Comparison of ENCODE assay signal across 8 mouse cellular contexts in the genomic region with DNA sequence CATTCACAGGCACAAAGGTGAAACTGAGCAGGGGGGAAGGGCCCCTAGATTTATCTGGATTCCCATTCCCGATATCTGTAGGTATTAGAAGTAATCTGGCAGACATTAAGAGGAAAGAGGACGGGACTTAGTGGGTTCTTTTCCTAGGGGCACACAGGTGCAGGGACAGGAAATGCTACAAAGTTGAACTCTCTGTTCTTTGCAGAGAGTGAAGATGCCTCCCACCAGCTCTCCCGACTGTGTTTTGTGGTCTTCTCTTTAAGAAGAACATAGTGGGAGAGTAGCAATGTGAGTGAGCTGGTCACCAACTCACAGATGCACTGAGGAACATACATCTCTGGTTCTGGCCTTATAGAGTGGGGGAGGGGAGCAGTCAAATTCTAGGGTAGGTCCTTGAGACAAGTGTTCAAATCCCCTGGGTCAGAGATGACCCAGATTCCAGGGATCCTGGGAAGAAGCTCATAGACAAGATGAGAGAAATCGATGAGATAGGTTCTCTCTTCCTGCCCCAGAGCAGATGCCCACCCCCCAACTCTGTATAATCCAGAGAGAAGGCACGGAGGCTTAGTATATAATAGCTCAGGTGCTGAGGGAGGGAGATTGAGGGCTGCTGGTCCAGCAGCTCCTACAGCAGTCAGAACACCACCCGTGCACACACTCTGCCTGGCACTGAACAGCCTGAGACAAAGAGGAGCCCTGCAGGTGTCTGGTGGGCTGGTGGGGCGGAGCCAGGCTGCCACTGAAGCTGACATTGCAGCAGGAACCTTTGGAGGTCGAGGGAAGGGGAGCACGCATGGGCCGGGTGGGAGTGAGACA. TPM values are rescaled to one million over a fixed set of nuclear protein-coding genes. Genes with fewer than 3 reads are reported as not detected.
DNase-seq lines count a peak whose midpoint lies in the region; ATAC-seq and TF ChIP-seq lines count a peak whose summit lies in the region.

No protein-coding gene starts in this region.

- no peaks in the 10 kb centered on the region for H3K9me3 ChIP-seq in heart, embryonic 15.5 days (replicated peaks)
- H3K9me3 ChIP-seq in hindbrain, postnatal 0 days (ENCODE audit: low read length) = no peaks in the 10 kb centered on the region

- no peak overlapping the region for H3K9ac ChIP-seq in heart, embryonic 15.5 days
- peak overlapping the region; percentile 88 for H3K9ac ChIP-seq in hindbrain, postnatal 0 days (replicated peaks; ENCODE audit: low read length)

- DNase-seq in heart, adult 18-20 months = no peak
- peak; percentile 67 for DNase-seq in hindbrain, postnatal 0 days (ENCODE audit: low spot score)
- DNase-seq in naive thymus-derived CD4-positive, alpha-beta T cell, adult 2 months (ENCODE audit: low read depth) = peak; percentile 46
- DNase-seq in adrenal gland, postnatal 36 days = no peak
- DNase-seq in adrenal gland, postnatal 10 days = no peak
- no peak for DNase-seq in layer of hippocampus, adult 18-20 months (ENCODE audit: low spot score in 2 of 2)

- peaks cover 4% of the 10 kb centered on the region; the same call in 1 of the 2 replicates for H3K27me3 ChIP-seq in heart, embryonic 15.5 days
- H3K27me3 ChIP-seq in hindbrain, postnatal 0 days (ENCODE audit: insufficient read depth, low read length) = no peaks in the 10 kb centered on the region

- no peak for ATAC-seq in heart, embryonic 15.5 days (replicated peaks; ENCODE audit: insufficient number of reproducible peaks, insufficient read depth, low FRiP score, low read depth)
- ATAC-seq in hindbrain, postnatal 0 days = 0 out of 2 replicates have a peak, but pooled peaks have one; percentile 1

- H3K4me1 ChIP-seq in heart, embryonic 15.5 days (replicated peaks) = peaks cover 81% of the 10 kb centered on the region
- peaks cover 2% of the 10 kb centered on the region; the same call in 1 of the 2 replicates for H3K4me1 ChIP-seq in brown adipose tissue, adult 24 weeks (ENCODE audit: control insufficient read depth, insufficient read depth, insufficient read length, low read length)
- peaks cover 57% of the 10 kb centered on the region for H3K4me1 ChIP-seq in hindbrain, postnatal 0 days (ENCODE audit: insufficient read depth, low read length)

- 49% methylated on average over 10 of the region's 10 CpGs for WGBS in heart, embryonic 15.5 days
- 15% methylated on average over 10 of the region's 10 CpGs for WGBS in hindbrain, postnatal 0 days

- no peak for TF ChIP-seq CTCF in hindbrain, postnatal 0 days (IDR thresholded peaks at IDR 0.05; ENCODE audit: low read depth)

- H3K27ac ChIP-seq in heart, embryonic 15.5 days = no peak overlapping the region; the same call in 1 of the 2 replicates
- no peak overlapping the region for H3K27ac ChIP-seq in brown adipose tissue, adult 24 weeks (replicated peaks; ENCODE audit: low read depth, low read length)
- H3K27ac ChIP-seq in hindbrain, postnatal 0 days = peak overlapping the region; percentile 96

- no peaks in the 10 kb centered on the region for H3K36me3 ChIP-seq in heart, embryonic 15.5 days
- no peaks in the 10 kb centered on the region for H3K36me3 ChIP-seq in hindbrain, postnatal 0 days (ENCODE audit: insufficient read depth, low read length)

- H3K4me2 ChIP-seq in heart, embryonic 15.5 days = peak overlapping the region; percentile 100
- H3K4me2 ChIP-seq in hindbrain, postnatal 0 days (ENCODE audit: low read depth, low read length) = peak overlapping the region; percentile 74

- peak overlapping the region; percentile 77 for H3K4me3 ChIP-seq in heart, embryonic 15.5 days
- H3K4me3 ChIP-seq in brown adipose tissue, adult 24 weeks (ENCODE audit: insufficient read depth, low read depth, low read length) = peak overlapping the region; percentile 65
- H3K4me3 ChIP-seq in hindbrain, postnatal 0 days (ENCODE audit: low read length) = peak overlapping the region; percentile 77

RNA-seq across cellular contexts. Expression of gene Kif21b, which starts 1.4 kb away (rescaled TPM):
- polyA plus RNA-seq in heart, embryonic 15.5 days (2015; fragmentation: Nextera tagmentation; extraction: Ambion mirVana) = 0.87 and 2.3 TPM in 2 replicates
- 1 to 10 TPM in 1 of 2 experiments, under 1 TPM in 1; 0.77 to 2.6 TPM for total RNA-seq in heart, adult 18-20 months (2021)
- 1.3 TPM in 2 replicates for polyA plus RNA-seq in brown adipose tissue, adult 24 weeks (2012; ENCODE audit: insufficient read depth, insufficient read length, missing spikeins)
- 144 and 155 TPM in 2 replicates for total RNA-seq in hindbrain, postnatal 0 days (2014; rRNA removed)
- 22.6 and 26.8 TPM in 2 replicates for polyA plus RNA-seq in hindbrain, postnatal 0 days (2015; fragmentation: Nextera tagmentation; extraction: Ambion mirVana)
- 1 to 10 TPM; 2.4 TPM for total RNA-seq in adrenal gland, postnatal 36 days (2021)
- 1 to 10 TPM; 4.0 to 5.0 TPM for total RNA-seq in adrenal gland, postnatal 10 days (2021)
- total RNA-seq in layer of hippocampus, adult 18-20 months (2021) = 10 to 100 TPM; 31.7 to 31.9 TPM

Comparison
In these comparisons a context has a peak if more than half of its experiments do, and no peak if none do; other contexts are left out.
1. DNase-seq: peak in hindbrain, postnatal 0 days (single experiment) and naive thymus-derived CD4-positive, alpha-beta T cell, adult 2 months (single experiment); none in heart, adult 18-20 months (0 of 2), adrenal gland, postnatal 36 days (0 of 2), adrenal gland, postnatal 10 days (single experiment) and layer of hippocampus, adult 18-20 months (0 of 2).
2. RNA of gene Kif21b, which starts 1.4 kb away (total RNA-seq): 144 to 155 TPM in hindbrain, postnatal 0 days and 31.7 to 31.9 TPM in layer of hippocampus, adult 18-20 months; 4.0 to 5.0 TPM in adrenal gland, postnatal 10 days, 0.77 to 2.6 TPM in heart, adult 18-20 months and 2.4 TPM in adrenal gland, postnatal 36 days; every median in the first group is over 4 times any median in the second.
3. Peak in every context shown above with its lines, with median percentiles within 50 percentile points of each other: H3K4me3 ChIP-seq.